Mouse (Mus musculus) adrenal gland, adult (tissue): ENCODE measurements around the gene Mfsd6l.

Experiments
- DNase-seq, 2 experiments: peaks; one replicate each; pipeline ENCODE4 v3.0.0; 2022 to 2023; ENCODE audit warnings: low spot score in 1 of 2; ENCODE audit not compliant: inconsistent age in 2 of 2

Gene Mfsd6l

GRCm38 (mm10) chr11:68601486-68601991, 45.6 kb downstream of the Mfsd6l start:
- DNase-seq: no peak

GRCm38 (mm10) chr11:68602200-68602931, 46.4 kb downstream of the Mfsd6l start:
- DNase-seq: no peak

GRCm38 (mm10) chr11:68607046-68607445, 51.1 kb downstream of the Mfsd6l start:
- DNase-seq: no peak
